Mouse (Mus musculus) erythroblast, embryonic 14.5 days (primary cell): ENCODE results near the gene Slc24a3.

Experiments used
- GATA1 ChIP-seq: IDR thresholded peaks from 2 replicates; pipeline ENCODE4 v1.6.1; 2012; ENCODE audit warnings: low read length, inconsistent platforms, mixed read lengths
- TAL1 ChIP-seq: IDR thresholded peaks from 3 replicates; pipeline ENCODE4 v1.6.1; 2012; ENCODE audit warnings: low read length, inconsistent platforms, mixed read lengths

GRCm38 (mm10) chr2:145150407-145150806 lies 17.1 kb upstream of the Slc24a3 start:
- TF ChIP-seq GATA1 (no peak), TAL1 (no peak)
